In the genomic region with DNA sequence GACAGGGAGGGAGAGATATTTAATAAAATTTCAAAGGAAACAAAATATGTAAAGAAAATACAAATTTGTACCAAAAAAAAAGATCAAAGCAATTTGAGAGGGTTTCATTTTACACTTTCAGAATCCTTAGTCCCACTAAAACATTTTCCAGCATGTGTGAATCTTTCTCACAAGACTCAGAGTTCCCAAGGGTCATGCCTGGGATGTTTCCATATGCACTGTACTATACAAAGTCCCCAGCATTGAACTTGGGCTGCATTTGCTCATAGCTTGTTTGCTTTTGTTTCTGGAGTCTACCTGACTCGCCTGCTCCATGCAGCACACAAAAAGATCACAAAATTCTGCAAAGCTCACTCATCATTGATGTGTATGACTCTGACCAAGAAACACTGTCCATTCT, we compare ENCODE assay signal across 24 mouse cellular contexts.
DNase-seq lines count a peak whose midpoint lies in the region; ATAC-seq and TF ChIP-seq lines count a peak whose summit lies in the region.
"Had no signal": no experiment of that assay in that cellular context is flagged by ENCODE, and none has a peak within 500 bp of the region (broad histone marks: within the 10 kb centered on the region; RNA-seq: fewer than 3 reads in every experiment).

No protein-coding gene starts in this region.

- H3K4me3 ChIP-seq in heart, embryonic 11.5 days (ENCODE audit: low read depth, low read length) = no peak overlapping the region
- H3K4me3 ChIP-seq in heart, embryonic 14.5 days (ENCODE audit: control insufficient read depth in 1 of 2, insufficient read depth in 1 of 2, low read depth in 1 of 2, low read length in 2 of 2) = no peak overlapping the region
- H3K4me3 ChIP-seq in embryonic facial prominence, embryonic 13.5 days = no peak overlapping the region
- H3K4me3 ChIP-seq in limb, embryonic 14.5 days (replicated peaks; ENCODE audit: low read length) = no peak overlapping the region
- H3K4me3 ChIP-seq: forebrain, embryonic 10.5 days; forebrain, embryonic 13.5 days; hindbrain, embryonic 10.5 days; hindbrain, embryonic 13.5 days; intestine, embryonic 15.5 days had no signal

- H3K9ac ChIP-seq in heart, embryonic 11.5 days (ENCODE audit: low read depth, low read length) = no peak overlapping the region
- no peak overlapping the region for H3K9ac ChIP-seq in heart, embryonic 14.5 days (ENCODE audit: low read length)
- H3K9ac ChIP-seq in embryonic facial prominence, embryonic 13.5 days = no peak overlapping the region
- no peak overlapping the region for H3K9ac ChIP-seq in limb, embryonic 14.5 days (ENCODE audit: low read depth, low read length, severe bottlenecking)
- H3K9ac ChIP-seq: forebrain, embryonic 13.5 days; hindbrain, embryonic 13.5 days; intestine, embryonic 15.5 days had no signal

- H3K9me3 ChIP-seq in heart, embryonic 11.5 days (replicated peaks; ENCODE audit: control insufficient read depth, low read length) = no peaks in the 10 kb centered on the region
- no peaks in the 10 kb centered on the region for H3K9me3 ChIP-seq in heart, embryonic 14.5 days (ENCODE audit: control insufficient read depth, low read length)
- no peaks in the 10 kb centered on the region for H3K9me3 ChIP-seq in embryonic facial prominence, embryonic 13.5 days
- no peaks in the 10 kb centered on the region for H3K9me3 ChIP-seq in limb, embryonic 14.5 days (ENCODE audit: control insufficient read depth, low read length)
- H3K9me3 ChIP-seq: forebrain, embryonic 10.5 days; forebrain, embryonic 13.5 days; hindbrain, embryonic 10.5 days; hindbrain, embryonic 13.5 days; intestine, embryonic 15.5 days had no signal

- no peak for TF ChIP-seq POLR2A in limb, embryonic 14.5 days (IDR thresholded peaks at IDR 0.05; ENCODE audit: borderline replicate concordance, extremely low read depth, insufficient read depth, insufficient read length)

- DNase-seq in heart, postnatal 36 days = no peak
- no peak for DNase-seq in heart, adult 11 months
- no peak for DNase-seq in limb, embryonic 14.5 days (ENCODE audit: low spot score)
- DNase-seq in thymus, postnatal 14 days = no peak
- DNase-seq: adrenal gland, adult 2 months; adrenal gland, postnatal 14 days; cerebellum, adult 11 months; cerebellum, adult 2 months; cerebellum, adult 9-11 months; cerebellum, postnatal 25 days; gastrocnemius, postnatal 10 days; gastrocnemius, postnatal 36 days; kidney, adult 11 months had no signal

- WGBS in heart, embryonic 11.5 days (ENCODE audit: insufficient replicate concordance) = 77% methylated on average over 1 of the region's 1 CpGs
- WGBS in heart, embryonic 14.5 days = 75% methylated on average over 1 of the region's 1 CpGs
- 72% methylated on average over 1 of the region's 1 CpGs for WGBS in embryonic facial prominence, embryonic 13.5 days
- WGBS in limb, embryonic 14.5 days = 54% methylated on average over 1 of the region's 1 CpGs

- ATAC-seq in heart, embryonic 11.5 days (replicated peaks; ENCODE audit: insufficient number of reproducible peaks, low FRiP score, low TSS enrichment) = no peak
- ATAC-seq in heart, embryonic 14.5 days (ENCODE audit: insufficient number of reproducible peaks, insufficient read depth, low FRiP score, low read depth) = no peak
- ATAC-seq in embryonic facial prominence, embryonic 13.5 days (ENCODE audit: insufficient number of reproducible peaks, insufficient read depth, low FRiP score, low TSS enrichment, low read depth) = no peak
- 0 out of 2 replicates have a peak, but pooled peaks have one; percentile 35 for ATAC-seq in limb, embryonic 14.5 days (ENCODE audit: low FRiP score, low read depth)
- ATAC-seq: CD4-positive, CD25-positive, alpha-beta regulatory T cell, adult 4 months; forebrain, embryonic 13.5 days; forebrain, embryonic 16.5 days; hindbrain, embryonic 16.5 days; intestine, embryonic 15.5 days had no signal

- intact Hi-C loops in heart, postnatal 36 days (cut with DNase I) = no loop called here

- H3K27ac ChIP-seq in heart, embryonic 11.5 days (ENCODE audit: low read depth, low read length) = peak overlapping the region; percentile 11; the same call in 1 of the 2 replicates
- H3K27ac ChIP-seq in heart, embryonic 14.5 days (replicated peaks in 1 of 2; ENCODE audit: control insufficient read depth in 1 of 2, insufficient read depth in 1 of 2, low read depth in 2 of 2, low read length in 2 of 2) = peak overlapping the region; percentile 14 to 31; a peak in 2 of 4 replicates
- peak overlapping the region; percentile 44; the same call in 1 of the 2 replicates for H3K27ac ChIP-seq in embryonic facial prominence, embryonic 13.5 days
- peak overlapping the region; percentile 27; the same call in 1 of the 2 replicates for H3K27ac ChIP-seq in limb, embryonic 14.5 days (replicated peaks; ENCODE audit: low read depth, low read length)
- H3K27ac ChIP-seq: forebrain, embryonic 10.5 days; forebrain, embryonic 13.5 days; hindbrain, embryonic 10.5 days; hindbrain, embryonic 13.5 days; intestine, embryonic 15.5 days had no signal

- no peaks in the 10 kb centered on the region for H3K27me3 ChIP-seq in heart, embryonic 11.5 days (ENCODE audit: control insufficient read depth, insufficient read depth, low read length)
- H3K27me3 ChIP-seq in heart, embryonic 14.5 days (ENCODE audit: control insufficient read depth, insufficient read depth, low read length) = no peaks in the 10 kb centered on the region
- H3K27me3 ChIP-seq in embryonic facial prominence, embryonic 13.5 days = no peaks in the 10 kb centered on the region
- H3K27me3 ChIP-seq in limb, embryonic 14.5 days (ENCODE audit: control insufficient read depth, insufficient read depth, low read length) = no peaks in the 10 kb centered on the region
- H3K27me3 ChIP-seq: forebrain, embryonic 13.5 days; hindbrain, embryonic 13.5 days; intestine, embryonic 15.5 days had no signal

- H3K4me1 ChIP-seq in heart, embryonic 11.5 days (ENCODE audit: control insufficient read depth, insufficient read depth, low read length) = no peaks in the 10 kb centered on the region
- H3K4me1 ChIP-seq in heart, embryonic 14.5 days (ENCODE audit: control insufficient read depth in 2 of 2, insufficient read depth in 2 of 2, low read length in 2 of 2) = no peaks in the 10 kb centered on the region; a peak in 1 of 4 replicates
- H3K4me1 ChIP-seq in embryonic facial prominence, embryonic 13.5 days = 0 out of 2 replicates have a peak, but pooled peaks cover 5% of the 10 kb centered on the region
- H3K4me1 ChIP-seq in limb, embryonic 14.5 days (ENCODE audit: control insufficient read depth, insufficient read depth, low read length) = peaks cover 10% of the 10 kb centered on the region; the same call in 1 of the 2 replicates
- H3K4me1 ChIP-seq: forebrain, embryonic 10.5 days; forebrain, embryonic 13.5 days; hindbrain, embryonic 10.5 days; hindbrain, embryonic 13.5 days; intestine, embryonic 15.5 days had no signal

- no peaks in the 10 kb centered on the region for H3K36me3 ChIP-seq in heart, embryonic 11.5 days (ENCODE audit: control insufficient read depth, insufficient read depth, low read length)
- no peaks in the 10 kb centered on the region for H3K36me3 ChIP-seq in heart, embryonic 14.5 days (ENCODE audit: control insufficient read depth, insufficient read depth, low read length)
- H3K36me3 ChIP-seq in embryonic facial prominence, embryonic 13.5 days = no peaks in the 10 kb centered on the region
- no peaks in the 10 kb centered on the region for H3K36me3 ChIP-seq in limb, embryonic 14.5 days (ENCODE audit: control insufficient read depth, insufficient read depth, low read length)
- H3K36me3 ChIP-seq: forebrain, embryonic 10.5 days; hindbrain, embryonic 10.5 days; hindbrain, embryonic 13.5 days; intestine, embryonic 15.5 days had no signal

- no peak overlapping the region for H3K4me2 ChIP-seq in heart, embryonic 11.5 days
- no peak overlapping the region for H3K4me2 ChIP-seq in heart, embryonic 14.5 days (ENCODE audit: low read length)
- H3K4me2 ChIP-seq in embryonic facial prominence, embryonic 13.5 days = no peak overlapping the region
- H3K4me2 ChIP-seq in limb, embryonic 14.5 days (replicated peaks; ENCODE audit: low read depth, low read length, severe bottlenecking) = no peak overlapping the region
- H3K4me2 ChIP-seq: forebrain, embryonic 13.5 days; hindbrain, embryonic 13.5 days; intestine, embryonic 15.5 days had no signal
